Mouse (Mus musculus) CD8-positive naive resting alpha-beta T cell, adult 57 days (primary cell): Measurements from ENCODE around the gene Bcl10. TPM values are rescaled to one million over a fixed set of nuclear protein-coding genes. Genes with fewer than 3 reads are reported as not detected.

Experiments used
- total RNA-seq: library from RNA; stranded (reverse); gene quantifications from one replicate; pipeline ENCODE4 v1.2.4, GENCODE M21; 2023

Bcl10 gene
- total RNA-seq = 66.9 TPM

GRCm38 (mm10) chr3:145922019-145922854 is at the start of gene Bcl10:
Bcl10 (plus strand) TSS chr3:145922804.

GRCm38 (mm10) chr3:145937505-145938404 is 15.2 kb downstream of the Bcl10 start, which contains the start of gene 2410004B18Rik:
2410004B18Rik (plus strand) TSS chr3:145938014.

Other genes starting within 250 kb of the Bcl10 start
- gene Ddah1, start 164.1 kb upstream of the Bcl10 start, total RNA-seq = not detected
- gene 2410004B18Rik, start 15.2 kb downstream of the Bcl10 start, total RNA-seq = 45.1 TPM
- gene Syde2, start 65.1 kb downstream of the Bcl10 start, total RNA-seq = 4.5 TPM
- gene Wdr63, start 185.3 kb downstream of the Bcl10 start, total RNA-seq = not detected
- 9.2 TPM for gene Mcoln3, start 194.6 kb downstream of the Bcl10 start, total RNA-seq
- gene Mcoln2, start 227.0 kb downstream of the Bcl10 start, total RNA-seq = 36.8 TPM